Mouse (Mus musculus) T-helper 2 cell (primary cell): ENCODE data around the gene AL732309.1.

Experiments
- in situ Hi-C: fragments of 300-600 bp; cut with MboI, MseI; formaldehyde crosslinking; loops from one replicate; pipeline ENCODE4 v1.15.1; 2025; ENCODE audit warnings: high pct_unique_total_duplicates

The AL732309.1 gene

GRCm38 (mm10) chr2:25246183-25247072, at the start of gene AL732309.1:
Gene AL732309.1 (minus strand): TSS chr2:25246863.
- in situ Hi-C loops = no loop called here

DNA sequence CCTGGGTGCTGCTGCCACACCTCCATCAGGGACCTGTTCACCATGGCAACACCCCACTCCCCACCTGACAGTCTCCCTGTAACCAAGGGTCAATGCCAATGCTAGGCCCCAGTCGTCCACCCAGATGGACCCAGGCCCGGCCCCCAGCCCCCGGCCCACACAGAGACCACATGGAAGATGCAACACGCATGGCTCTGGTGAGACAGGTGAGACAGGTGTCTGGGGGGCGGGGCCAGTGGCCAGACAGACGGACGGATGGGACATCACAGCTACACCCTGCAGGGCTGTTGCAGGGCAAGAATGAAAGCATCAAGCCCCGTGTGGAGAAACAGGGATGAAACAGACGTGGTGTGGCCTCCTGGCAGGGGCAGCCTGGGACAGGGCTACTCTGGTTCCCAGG, 47.0 kb upstream of the AL732309.1 start:
- in situ Hi-C loops = no loop called here

GRCm38 (mm10) chr2:25292856-25293255, 46.2 kb upstream of the AL732309.1 start:
- in situ Hi-C loops = no loop called here

DNA sequence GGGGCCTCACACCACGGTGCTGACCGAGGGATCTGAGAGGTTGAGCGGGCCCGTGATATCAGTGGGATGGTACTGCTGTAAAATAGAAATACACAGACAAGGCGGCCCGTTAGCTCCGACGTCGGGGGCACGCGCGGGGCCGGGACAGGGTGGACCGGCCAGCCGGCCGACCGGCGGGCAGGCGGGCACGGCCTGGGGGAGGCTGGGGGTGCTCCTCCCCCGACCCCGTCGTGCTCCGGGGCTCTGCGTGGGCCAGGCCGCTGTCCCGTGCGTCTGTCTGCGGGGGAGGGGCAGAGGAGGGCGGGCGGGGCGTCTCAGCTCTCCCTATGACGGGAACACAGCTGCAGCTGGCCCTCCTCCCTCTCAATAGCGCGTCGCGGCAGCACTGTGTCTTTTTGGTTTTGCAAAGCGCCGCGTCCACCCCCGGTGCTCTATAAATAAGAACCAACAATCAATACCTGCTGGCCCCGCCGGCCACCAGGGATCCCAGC, 45.4 kb upstream of the AL732309.1 start:
- in situ Hi-C loops = no loop called here

GRCm38 (mm10) chr2:25291184-25292053, 44.8 kb upstream of the AL732309.1 start:
- in situ Hi-C loops = no loop called here

DNA sequence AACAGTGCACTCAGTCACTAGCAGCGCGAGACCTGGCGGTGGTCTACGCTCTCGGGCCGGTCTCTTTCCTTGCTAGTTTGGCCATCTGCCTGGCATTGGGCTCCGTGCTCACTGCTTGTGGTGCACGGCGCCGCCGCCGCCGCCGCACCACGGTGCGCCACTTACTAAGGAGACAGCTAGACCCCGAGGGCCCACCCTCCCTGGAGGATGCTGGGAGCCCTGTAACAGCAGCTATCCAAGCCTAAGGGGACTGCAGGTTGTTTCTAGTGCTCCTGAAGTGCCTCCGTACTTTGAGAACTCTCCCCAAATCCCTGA, 44.1 kb upstream of the AL732309.1 start:
- in situ Hi-C loops = no loop called here

DNA sequence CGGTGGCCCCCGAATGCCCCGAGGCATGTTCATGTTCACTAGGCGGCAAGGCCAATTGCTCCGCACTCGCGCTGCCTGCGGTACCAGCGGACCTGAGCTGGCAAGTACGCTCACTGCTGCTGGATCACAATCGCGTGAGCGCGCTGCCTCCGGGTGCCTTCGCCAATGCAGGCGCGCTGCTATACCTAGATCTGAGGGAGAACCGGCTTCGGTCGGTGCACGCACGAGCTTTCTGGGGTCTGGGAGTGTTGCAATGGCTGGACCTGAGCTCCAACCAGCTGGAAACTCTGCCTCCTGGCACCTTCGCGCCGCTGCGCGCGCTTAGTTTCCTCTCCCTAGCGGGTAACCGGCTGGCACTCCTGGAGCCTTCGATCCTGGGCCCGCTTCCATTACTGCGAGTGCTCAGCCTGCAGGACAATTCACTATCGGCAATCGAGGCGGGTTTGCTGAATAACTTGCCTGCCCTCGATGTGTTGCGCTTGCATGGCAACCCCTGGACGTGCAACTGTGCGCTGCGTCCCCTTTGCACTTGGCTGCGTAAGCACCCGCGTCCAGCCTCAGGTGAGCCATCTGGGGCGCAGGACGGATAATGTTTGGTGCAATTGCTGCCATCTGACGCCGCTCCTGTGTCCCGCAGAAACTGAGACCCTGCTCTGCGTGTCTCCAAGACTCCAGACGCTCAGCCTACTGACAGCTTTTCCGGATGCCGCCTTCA, 43.6 kb upstream of the AL732309.1 start:
- in situ Hi-C loops = no loop called here

- in situ Hi-C loops = no loop called here
Measured at GRCm38 (mm10) chr2:25289651-25290050, 43.0 kb upstream of the AL732309.1 start, which contains the start of gene Lrrc26. Gene Lrrc26 (plus strand): TSS chr2:25289915.

GRCm38 (mm10) chr2:25288734-25289345, 42.2 kb upstream of the AL732309.1 start:
- in situ Hi-C loops = no loop called here

DNA sequence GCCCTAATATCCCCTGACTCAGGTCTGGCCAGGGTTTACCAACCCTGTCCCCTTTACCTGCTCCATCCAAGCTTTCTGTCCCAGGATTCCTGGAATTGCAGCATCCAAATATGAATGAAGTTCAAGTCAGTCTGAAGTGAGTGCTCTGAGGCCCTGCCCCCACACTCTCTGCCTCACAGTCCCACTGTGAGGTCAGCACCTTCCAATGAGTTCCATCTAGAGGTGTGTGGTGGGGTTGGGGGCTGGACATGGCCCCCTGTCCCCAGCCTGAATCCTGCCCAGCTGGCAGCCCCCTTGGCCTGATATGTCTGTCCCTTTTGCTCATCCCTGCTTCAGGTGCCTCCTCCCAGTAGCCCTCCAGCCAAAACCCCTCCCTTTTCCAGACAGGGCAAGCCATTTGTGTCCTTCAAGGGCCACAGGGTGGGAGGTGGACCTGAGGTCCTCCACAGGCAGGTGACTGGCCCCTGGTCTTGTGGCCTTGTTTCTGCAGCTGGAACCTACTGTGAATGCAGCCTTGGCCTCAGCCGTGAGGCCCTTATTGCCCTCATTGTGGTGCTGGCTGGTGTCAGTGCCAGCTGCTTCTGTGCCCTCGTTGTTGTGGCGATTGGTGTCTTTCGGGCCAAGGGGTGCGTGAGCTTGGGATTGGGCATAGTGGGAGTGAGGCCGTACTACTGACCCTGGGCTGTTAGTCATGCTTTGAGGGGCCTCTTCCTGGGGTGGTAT, 41.4 kb upstream of the AL732309.1 start, which contains the start of gene Tmem210:
Tmem210 (plus strand) TSS at position 219 of the 723 bp plus-strand sequence.
- in situ Hi-C loops = no loop called here

- in situ Hi-C loops = no loop called here
Measured at GRCm38 (mm10) chr2:25286837-25287636, 40.4 kb upstream of the AL732309.1 start.

DNA sequence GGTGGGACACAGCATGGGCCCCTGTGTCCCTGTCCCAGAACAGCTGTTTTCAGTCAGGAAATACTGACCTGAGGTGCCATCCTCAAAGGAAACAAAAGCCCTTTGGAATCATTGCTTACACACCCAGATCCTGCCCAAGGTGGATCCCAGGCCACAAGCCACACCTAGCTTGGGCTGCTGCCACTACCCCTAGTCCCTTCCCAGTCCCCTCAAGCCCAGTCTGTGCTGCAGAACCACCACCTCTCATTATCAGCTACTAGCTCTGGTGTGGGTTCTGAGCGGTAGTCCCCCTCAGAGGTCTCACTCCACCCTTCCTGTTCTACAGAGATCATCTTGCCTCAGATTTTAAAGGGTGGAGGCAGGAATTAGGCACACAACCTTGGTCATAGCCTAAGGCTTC, 39.7 kb upstream of the AL732309.1 start:
- in situ Hi-C loops = no loop called here

GRCm38 (mm10) chr2:25285551-25285950, 38.9 kb upstream of the AL732309.1 start:
- in situ Hi-C loops = no loop called here

DNA sequence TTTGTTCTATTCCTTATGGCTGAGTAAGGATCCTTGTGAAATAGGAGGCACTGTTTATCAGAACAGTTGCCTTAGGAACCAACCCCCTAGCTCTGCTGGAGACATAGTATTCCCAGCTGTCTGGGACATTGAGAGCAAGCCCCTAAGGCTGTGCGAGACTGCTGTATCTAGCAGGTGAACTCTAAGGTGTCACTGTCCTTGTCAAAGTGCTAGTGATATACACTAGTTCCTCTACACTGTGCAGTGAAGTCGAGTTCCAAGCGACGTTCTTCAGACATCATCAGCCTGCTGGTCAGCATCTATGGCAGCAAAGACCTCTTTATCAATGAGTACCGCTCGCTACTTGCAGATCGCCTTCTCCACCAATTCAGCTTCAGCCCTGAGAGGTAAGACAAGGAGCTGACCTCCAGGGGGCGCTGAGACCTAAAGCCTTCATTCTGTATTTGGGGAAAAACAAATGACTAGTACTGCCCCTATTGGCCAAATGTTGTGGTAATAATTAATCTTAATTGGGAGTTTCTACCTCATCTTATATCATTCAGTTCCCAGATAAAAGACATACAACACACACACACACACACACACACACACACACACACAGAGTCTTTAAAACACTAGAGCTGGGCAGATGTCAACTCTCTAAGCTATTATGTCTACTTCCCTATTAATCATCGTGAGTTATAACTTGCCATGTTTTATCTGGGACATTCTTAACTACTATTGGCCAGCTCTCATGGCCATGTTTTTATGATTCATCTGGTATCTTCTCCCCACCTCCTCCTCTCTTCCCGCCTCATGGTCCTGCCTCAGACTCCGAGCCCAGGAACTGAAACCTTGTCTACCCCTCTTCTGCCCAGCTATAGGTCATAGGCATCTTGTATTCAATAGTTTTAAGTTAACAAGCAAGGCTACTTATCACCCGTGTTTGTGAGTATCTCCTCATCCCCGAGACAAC, 32.5 kb upstream of the AL732309.1 start:
- in situ Hi-C loops = no loop called here

- in situ Hi-C loops = loop anchor here (5.0 to 25.0 kb wide), 2 partner anchors 59 to 886 kb away; partner anchors contain the start of gene Man1b1
Measured at GRCm38 (mm10) chr2:25273010-25273409, 26.3 kb upstream of the AL732309.1 start.

GRCm38 (mm10) chr2:25272515-25272914, 25.9 kb upstream of the AL732309.1 start:
- in situ Hi-C loops = loop anchor here (5.0 to 25.0 kb wide), 2 partner anchors 60 to 885 kb away; partner anchors contain the start of gene Man1b1

DNA sequence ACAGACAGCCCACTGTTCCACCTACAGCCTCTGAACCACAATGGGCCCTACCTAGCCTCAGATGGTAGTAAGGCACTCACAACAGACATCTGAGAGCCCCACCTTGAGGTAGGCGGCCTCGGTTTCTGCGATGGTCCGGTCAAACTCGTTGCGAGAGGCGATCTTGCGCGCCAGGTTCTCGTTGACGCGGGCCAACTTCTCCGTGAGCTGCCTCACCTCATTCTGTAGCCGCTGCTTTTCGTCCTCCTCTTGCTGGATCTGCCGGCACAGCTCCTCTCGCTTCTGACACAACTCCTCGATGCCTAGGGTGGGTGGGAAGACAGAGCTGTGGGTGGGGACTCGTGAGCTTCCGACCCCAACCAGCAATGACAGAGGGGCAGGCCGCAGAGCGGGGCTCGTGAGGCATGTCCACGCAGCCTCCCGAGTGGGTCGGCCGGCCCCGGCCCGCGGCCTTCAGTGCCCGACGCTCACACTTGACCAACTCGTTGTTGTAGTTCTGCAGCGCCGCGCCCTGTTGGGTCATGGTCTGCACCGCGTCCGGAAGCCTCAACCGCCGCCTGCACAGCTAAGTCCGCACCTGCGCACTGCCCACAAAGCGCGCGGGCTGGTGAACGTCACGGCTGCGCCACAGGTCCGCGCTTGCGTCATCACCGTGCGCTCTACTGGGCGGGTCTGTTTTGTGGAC, 25.3 kb upstream of the AL732309.1 start, which contains the start of the genes Ssna1 and Anapc2:
Ssna1 (minus strand) TSS at position 612 of the 685 bp plus-strand sequence.
Anapc2 (plus strand) TSS at position 652 of the 685 bp plus-strand sequence.
- in situ Hi-C loops = loop anchor here (5.0 to 25.0 kb wide), 2 partner anchors 60 to 885 kb away; partner anchors contain the start of gene Man1b1
